Mouse (Mus musculus) adrenal gland, postnatal 0 days (tissue): ENCODE results near the gene Ubc. TPM values are rescaled to one million over a fixed set of nuclear protein-coding genes. Genes with fewer than 3 reads are reported as not detected.

ENCODE experiments used
- polyA plus RNA-seq: library from polyadenylated mRNA; unstranded; fragments of >200 nt; fragmentation: Nextera tagmentation; extraction: Ambion mirVana; gene quantifications from 2 replicates; pipeline ENCODE4 v1.2.1, GENCODE M21; 2015

Gene Ubc
- 858 and 1,140 TPM in 2 replicates for polyA plus RNA-seq

GRCm38 (mm10) chr5:125389579-125390441, at the start of gene Ubc:
TSS of gene Ubc (minus strand) at chr5:125390202.

GRCm38 (mm10) chr5:125433793-125434337, 43.9 kb upstream of the Ubc start, which contains the start of gene Dhx37:
TSS of gene Dhx37 (minus strand) at chr5:125434121.

GRCm38 (mm10) chr5:125389131-125389578, 847 bp downstream of the Ubc start, which contains the start of gene Gm10382:
TSS of gene Gm10382 (plus strand) at chr5:125389322.

GRCm38 (mm10) chr5:125340547-125341262, 49.3 kb downstream of the Ubc start, which contains the start of gene Scarb1:
TSS of gene Scarb1 (minus strand) at chr5:125341094.

Other genes starting within 250 kb of the Ubc start
- gene Ncor2, start 211.0 kb downstream of the Ubc start, polyA plus RNA-seq, result 27.9 and 39.0 TPM in 2 replicates
- gene Scarb1, start 49.1 kb downstream of the Ubc start, polyA plus RNA-seq, result 307 and 831 TPM in 2 replicates
- gene Gm10382, start 880 bp downstream of the Ubc start, polyA plus RNA-seq, result 0.33 and 0.97 TPM in 2 replicates
- gene Dhx37, start 43.9 kb upstream of the Ubc start, polyA plus RNA-seq, result 3.0 and 5.4 TPM in 2 replicates
- 16.0 and 31.5 TPM in 2 replicates for gene Bri3bp, start 51.4 kb upstream of the Ubc start, polyA plus RNA-seq
- gene Aacs, start 85.6 kb upstream of the Ubc start, polyA plus RNA-seq, result 19.3 and 21.4 TPM in 2 replicates
- gene Tmem132b, start 141.6 kb upstream of the Ubc start, polyA plus RNA-seq, result 0.17 and 0.22 TPM in 2 replicates